Mouse (Mus musculus): ENCODE measurements at regions not wholly inside any gene's neighbourhood (a gene's known extent, or its start where the extent isn't known, plus 50 kb on each side); places are given as distances from the start of the nearest gene placed in this dataset.

DNA sequence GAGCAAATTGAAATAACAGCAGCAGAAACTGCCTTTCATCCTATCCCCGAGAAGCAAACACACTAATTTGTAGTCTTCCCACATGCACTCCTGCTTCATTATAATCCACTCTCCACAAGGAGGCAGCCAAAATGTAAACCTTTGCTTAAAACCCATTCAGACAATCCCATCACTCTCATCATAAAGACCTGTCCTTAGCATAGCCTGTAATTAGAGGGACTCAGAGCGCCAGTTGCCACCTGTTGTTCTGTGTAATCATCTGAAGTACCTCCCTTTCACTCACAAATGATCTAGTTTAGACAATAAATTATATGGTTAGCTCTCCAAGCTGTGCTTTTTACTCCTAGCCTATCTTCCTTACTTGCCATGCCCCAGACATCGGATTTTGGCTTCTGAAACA is 415.0 kb downstream of the Pla2g4a start:
- TF ChIP-seq CTCF (IDR thresholded peaks at IDR 0.05 in 2 of 3, conservative IDR thresholded peaks at IDR 0.05 in 1 of 3; ENCODE audit: control insufficient read depth in 1 of 3, insufficient read depth in 1 of 3, low read depth in 2 of 3, low read length in 3 of 3, poor library complexity in 1 of 3, severe bottlenecking in 1 of 3), result no peak
- TF ChIP-seq MAFK (IDR thresholded peaks at IDR 0.05; ENCODE audit: borderline replicate concordance, low read depth, low read length), result no peak
- no peak for TF ChIP-seq CHD2 (IDR thresholded peaks at IDR 0.05; ENCODE audit: low read length)
- TF ChIP-seq POLR2A (IDR thresholded peaks at IDR 0.05; ENCODE audit: control insufficient read depth in 1 of 2, insufficient read depth in 1 of 2, low read depth in 1 of 2, low read length in 2 of 2, poor library complexity in 1 of 2), result no peak

Data from MEL (cell line).